Mouse (Mus musculus): ENCODE data around the gene Sirt6. TPM values are rescaled to one million over a fixed set of nuclear protein-coding genes. Genes with fewer than 3 reads are reported as not detected.

Gene Sirt6
- polyA plus RNA-seq, 1 experiment from 2014 or later, result 43.4 TPM

GRCm38 (mm10) chr10:81593935-81594334 lies 33.7 kb downstream of the Sirt6 start:
- H3K4me1 ChIP-seq (ENCODE audit: control insufficient read depth, insufficient read depth, low read length), result peaks cover 29% of the 10 kb centered on the region
- no peak overlapping the region for H3K9ac ChIP-seq (replicated peaks; ENCODE audit: low read depth, low read length)
- no peaks in the 10 kb centered on the region for H3K27me3 ChIP-seq (ENCODE audit: control insufficient read depth, insufficient read depth, low read length)
- no peak for ATAC-seq (ENCODE audit: insufficient number of reproducible peaks, insufficient read depth, low FRiP score, low read depth)
- no peak overlapping the region for H3K4me2 ChIP-seq (replicated peaks; ENCODE audit: low read depth, low read length)
- H3K9me3 ChIP-seq (ENCODE audit: control insufficient read depth, low read depth, low read length), result no peaks in the 10 kb centered on the region
- 66% methylated on average over 18 of the region's 18 CpGs for WGBS
- no peak overlapping the region for H3K27ac ChIP-seq (ENCODE audit: low read length)
- H3K4me3 ChIP-seq (ENCODE audit: low read depth, low read length), result no peak overlapping the region
- no peaks in the 10 kb centered on the region for H3K36me3 ChIP-seq (ENCODE audit: control insufficient read depth, insufficient read depth, low read length)

GRCm38 (mm10) chr10:81593223-81593622 lies 34.4 kb downstream of the Sirt6 start:
- H3K27ac ChIP-seq (ENCODE audit: low read length), result no peak overlapping the region
- H3K27me3 ChIP-seq (ENCODE audit: control insufficient read depth, insufficient read depth, low read length), result no peaks in the 10 kb centered on the region
- 75% methylated on average over 4 of the region's 4 CpGs for WGBS
- no peak for ATAC-seq (ENCODE audit: insufficient number of reproducible peaks, insufficient read depth, low FRiP score, low read depth)
- H3K9ac ChIP-seq (replicated peaks; ENCODE audit: low read depth, low read length), result no peak overlapping the region
- H3K36me3 ChIP-seq (ENCODE audit: control insufficient read depth, insufficient read depth, low read length), result peaks cover 6% of the 10 kb centered on the region; the same call in 1 of the 2 replicates
- peaks cover 29% of the 10 kb centered on the region for H3K4me1 ChIP-seq (ENCODE audit: control insufficient read depth, insufficient read depth, low read length)
- no peak overlapping the region for H3K4me2 ChIP-seq (replicated peaks; ENCODE audit: low read depth, low read length)
- H3K9me3 ChIP-seq (ENCODE audit: control insufficient read depth, low read depth, low read length), result no peaks in the 10 kb centered on the region
- no peak overlapping the region for H3K4me3 ChIP-seq (ENCODE audit: low read depth, low read length)

DNA sequence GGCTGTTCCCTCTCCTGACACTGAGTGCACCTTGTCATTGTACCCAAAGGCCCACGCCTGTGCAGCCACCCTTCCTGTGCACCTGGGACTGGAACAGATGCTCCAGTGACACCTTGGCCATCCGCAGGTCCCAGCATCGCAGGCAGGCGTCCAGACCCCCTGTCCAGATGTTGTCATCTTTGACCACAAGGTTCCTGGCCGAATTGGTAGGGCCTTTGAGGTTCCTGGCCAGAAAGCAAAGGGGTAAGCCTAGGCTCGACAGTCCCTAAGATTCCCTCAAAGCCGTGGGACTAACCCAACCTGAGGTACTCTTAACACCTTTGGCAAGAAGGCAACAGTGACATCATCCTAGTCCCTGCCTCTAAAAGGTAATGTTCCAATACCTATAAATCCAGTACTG lies 35.0 kb downstream of the Sirt6 start:
- no peaks in the 10 kb centered on the region for H3K27me3 ChIP-seq (ENCODE audit: control insufficient read depth, insufficient read depth, low read length)
- H3K4me2 ChIP-seq (replicated peaks; ENCODE audit: low read depth, low read length), result no peak overlapping the region
- no peak for ATAC-seq (ENCODE audit: insufficient number of reproducible peaks, insufficient read depth, low FRiP score, low read depth)
- H3K4me3 ChIP-seq (ENCODE audit: low read depth, low read length), result no peak overlapping the region
- H3K4me1 ChIP-seq (ENCODE audit: control insufficient read depth, insufficient read depth, low read length), result peaks cover 23% of the 10 kb centered on the region
- H3K9me3 ChIP-seq (ENCODE audit: control insufficient read depth, low read depth, low read length), result no peaks in the 10 kb centered on the region
- no peak overlapping the region for H3K9ac ChIP-seq (replicated peaks; ENCODE audit: low read depth, low read length)
- peaks cover 9% of the 10 kb centered on the region; the same call in 1 of the 2 replicates for H3K36me3 ChIP-seq (ENCODE audit: control insufficient read depth, insufficient read depth, low read length)
- WGBS, result 80% methylated on average over 7 of the region's 7 CpGs
- no peak overlapping the region for H3K27ac ChIP-seq (ENCODE audit: low read length)

DNA sequence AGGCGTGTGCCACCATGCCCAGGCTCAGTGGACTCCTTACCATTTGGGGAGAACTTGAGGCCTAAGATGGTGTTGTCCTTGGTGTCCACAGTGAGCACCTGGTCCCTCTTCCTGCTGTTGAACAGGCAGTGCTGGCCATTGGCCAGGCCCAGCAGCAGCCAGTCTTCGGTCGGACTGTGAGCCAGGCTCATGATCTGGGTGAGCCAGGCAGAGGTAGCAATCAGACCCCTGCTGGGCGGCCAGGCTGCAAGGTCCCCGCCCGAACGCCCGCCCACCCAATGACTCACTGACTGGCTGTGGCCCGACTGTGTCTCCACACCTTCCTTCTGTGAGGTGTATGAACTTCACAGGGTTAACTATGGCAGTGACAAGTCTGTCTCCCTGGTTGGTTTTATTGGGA lies 35.8 kb downstream of the Sirt6 start:
- ATAC-seq (ENCODE audit: insufficient number of reproducible peaks, insufficient read depth, low FRiP score, low read depth), result no peak
- Histone ChIP-seq H3K4me1 (ENCODE audit: control insufficient read depth, insufficient read depth, low read length) (peaks cover 15% of the 10 kb centered on the region), H3K9me3 (ENCODE audit: control insufficient read depth, low read depth, low read length) (no peaks in the 10 kb centered on the region), H3K9ac (replicated peaks; ENCODE audit: low read depth, low read length) (no peak overlapping the region), H3K36me3 (ENCODE audit: control insufficient read depth, insufficient read depth, low read length) (peaks cover 9% of the 10 kb centered on the region; the same call in 1 of the 2 replicates), H3K27me3 (ENCODE audit: control insufficient read depth, insufficient read depth, low read length) (no peaks in the 10 kb centered on the region), H3K4me2 (replicated peaks; ENCODE audit: low read depth, low read length) (no peak overlapping the region), H3K4me3 (ENCODE audit: low read depth, low read length) (no peak overlapping the region), H3K27ac (ENCODE audit: low read length) (no peak overlapping the region)
- 60% methylated on average over 9 of the region's 9 CpGs for WGBS

DNA sequence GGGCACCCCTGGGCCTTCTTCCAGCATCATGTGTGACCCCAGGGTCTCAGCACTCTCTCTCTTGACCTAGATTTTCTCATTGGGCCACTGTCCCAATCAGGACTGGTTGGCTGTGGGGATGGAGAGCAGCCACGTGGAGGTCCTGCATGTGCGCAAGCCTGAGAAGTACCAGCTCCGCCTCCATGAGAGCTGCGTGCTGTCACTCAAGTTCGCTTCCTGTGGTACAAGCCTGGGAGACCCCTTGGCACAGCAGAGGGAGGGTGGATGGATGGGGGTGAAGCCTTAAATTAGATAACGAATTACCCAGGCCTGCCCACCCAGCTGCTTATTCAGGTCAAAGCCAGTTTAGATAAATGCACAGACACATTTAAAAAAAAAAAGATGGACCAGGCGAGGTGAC lies 38.9 kb downstream of the Sirt6 start:
- 67% methylated on average over 7 of the region's 7 CpGs for WGBS
- H3K36me3 ChIP-seq (ENCODE audit: control insufficient read depth, insufficient read depth, low read length), result peaks cover 16% of the 10 kb centered on the region; the same call in 1 of the 2 replicates
- no peak overlapping the region for H3K9ac ChIP-seq (replicated peaks; ENCODE audit: low read depth, low read length)
- no peak overlapping the region for H3K27ac ChIP-seq (ENCODE audit: low read length)
- no peaks in the 10 kb centered on the region for H3K4me1 ChIP-seq (ENCODE audit: control insufficient read depth, insufficient read depth, low read length)
- H3K27me3 ChIP-seq (ENCODE audit: control insufficient read depth, insufficient read depth, low read length), result no peaks in the 10 kb centered on the region
- no peaks in the 10 kb centered on the region for H3K9me3 ChIP-seq (ENCODE audit: control insufficient read depth, low read depth, low read length)
- no peak overlapping the region for H3K4me3 ChIP-seq (ENCODE audit: low read depth, low read length)
- ATAC-seq (ENCODE audit: insufficient number of reproducible peaks, insufficient read depth, low FRiP score, low read depth), result no peak
- no peak overlapping the region for H3K4me2 ChIP-seq (replicated peaks; ENCODE audit: low read depth, low read length)

- Histone ChIP-seq H3K4me3 (ENCODE audit: low read depth, low read length) (no peak overlapping the region), H3K27me3 (ENCODE audit: control insufficient read depth, insufficient read depth, low read length) (no peaks in the 10 kb centered on the region), H3K9ac (replicated peaks; ENCODE audit: low read depth, low read length) (no peak overlapping the region), H3K4me1 (ENCODE audit: control insufficient read depth, insufficient read depth, low read length) (no peaks in the 10 kb centered on the region; the same call in 1 of the 2 replicates), H3K27ac (ENCODE audit: low read length) (no peak overlapping the region), H3K4me2 (replicated peaks; ENCODE audit: low read depth, low read length) (no peak overlapping the region), H3K9me3 (ENCODE audit: control insufficient read depth, low read depth, low read length) (no peaks in the 10 kb centered on the region), H3K36me3 (ENCODE audit: control insufficient read depth, insufficient read depth, low read length) (peaks cover 14% of the 10 kb centered on the region; the same call in 1 of the 2 replicates)
- no peak for ATAC-seq (ENCODE audit: insufficient number of reproducible peaks, insufficient read depth, low FRiP score, low read depth)
- WGBS, result 58% methylated on average over 6 of the region's 6 CpGs
Observed at GRCm38 (mm10) chr10:81583347-81583746, 44.2 kb downstream of the Sirt6 start.

DNA sequence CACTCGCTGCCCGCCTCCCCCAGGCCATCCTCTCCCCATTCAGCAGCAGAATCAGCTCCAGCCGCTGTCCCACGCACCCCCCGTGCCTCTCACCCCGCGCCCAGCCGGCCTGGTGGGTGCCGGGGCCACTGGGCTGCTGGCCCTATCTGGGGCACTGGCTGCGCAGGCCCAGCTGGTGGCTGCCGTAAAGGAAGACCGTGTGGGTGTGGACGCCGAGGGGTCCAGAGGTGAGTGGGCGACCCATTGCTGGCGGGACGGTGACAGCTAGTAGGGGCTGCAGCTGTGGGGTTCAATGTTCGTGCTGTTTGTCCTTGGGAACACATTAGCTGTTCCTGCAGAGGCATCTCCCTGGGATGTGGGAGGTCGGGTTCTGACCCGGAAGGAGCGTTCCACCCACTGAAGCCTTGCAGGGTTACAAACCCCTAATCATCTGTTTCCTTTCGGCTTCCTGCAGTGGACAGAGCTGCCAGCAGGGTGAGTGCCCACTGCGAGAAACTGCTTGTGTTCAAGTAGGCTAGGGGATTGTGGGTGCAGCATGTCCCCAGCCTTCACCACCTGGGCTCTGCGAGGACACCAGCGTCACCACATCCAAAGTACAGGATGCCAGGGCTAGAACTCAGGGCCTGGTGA lies 47.0 kb downstream of the Sirt6 start:
- H3K4me3 ChIP-seq (ENCODE audit: low read depth, low read length), result no peak overlapping the region
- no peaks in the 10 kb centered on the region for H3K27me3 ChIP-seq (ENCODE audit: control insufficient read depth, insufficient read depth, low read length)
- ATAC-seq (ENCODE audit: insufficient number of reproducible peaks, insufficient read depth, low FRiP score, low read depth), result no peak; the same call in 1 of the 2 replicates
- H3K9ac ChIP-seq (replicated peaks; ENCODE audit: low read depth, low read length), result no peak overlapping the region
- no peaks in the 10 kb centered on the region for H3K9me3 ChIP-seq (ENCODE audit: control insufficient read depth, low read depth, low read length)
- no peak overlapping the region for H3K4me2 ChIP-seq (replicated peaks; ENCODE audit: low read depth, low read length)
- H3K27ac ChIP-seq (ENCODE audit: low read length), result no peak overlapping the region
- peaks cover 6% of the 10 kb centered on the region for H3K4me1 ChIP-seq (ENCODE audit: control insufficient read depth, insufficient read depth, low read length)
- WGBS, result 48% methylated on average over 25 of the region's 25 CpGs
- H3K36me3 ChIP-seq (ENCODE audit: control insufficient read depth, insufficient read depth, low read length), result 0 out of 2 replicates have a peak, but pooled peaks cover 3% of the 10 kb centered on the region

DNA sequence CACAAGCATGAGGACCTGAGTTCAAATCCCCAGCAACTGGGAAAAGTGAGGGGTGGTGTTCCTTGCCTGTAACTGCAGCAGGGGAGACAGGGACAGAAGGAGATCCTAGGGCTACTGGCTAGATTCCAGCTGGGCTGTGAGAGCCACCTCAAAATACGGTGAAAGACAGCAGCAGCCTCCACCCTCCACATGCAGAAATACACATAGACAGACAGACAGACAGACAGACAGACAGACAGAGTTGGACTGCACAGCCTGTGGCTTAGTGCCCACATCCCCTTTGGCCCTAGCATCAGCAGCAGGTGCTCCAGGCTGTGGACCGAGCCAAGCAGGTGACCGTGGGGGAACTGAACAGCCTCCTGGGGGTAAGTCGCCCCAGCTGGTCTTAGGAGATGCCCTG lies 47.6 kb downstream of the Sirt6 start:
- Histone ChIP-seq H3K4me2 (replicated peaks; ENCODE audit: low read depth, low read length) (no peak overlapping the region), H3K4me1 (ENCODE audit: control insufficient read depth, insufficient read depth, low read length) (peaks cover 6% of the 10 kb centered on the region), H3K4me3 (ENCODE audit: low read depth, low read length) (no peak overlapping the region), H3K27me3 (ENCODE audit: control insufficient read depth, insufficient read depth, low read length) (no peaks in the 10 kb centered on the region), H3K27ac (ENCODE audit: low read length) (no peak overlapping the region), H3K9me3 (ENCODE audit: control insufficient read depth, low read depth, low read length) (no peaks in the 10 kb centered on the region), H3K9ac (replicated peaks; ENCODE audit: low read depth, low read length) (no peak overlapping the region), H3K36me3 (ENCODE audit: control insufficient read depth, insufficient read depth, low read length) (0 out of 2 replicates have a peak, but pooled peaks cover 3% of the 10 kb centered on the region)
- ATAC-seq (ENCODE audit: insufficient number of reproducible peaks, insufficient read depth, low FRiP score, low read depth), result no peak
- WGBS, result 79% methylated on average over 4 of the region's 4 CpGs

- H3K4me1 ChIP-seq (ENCODE audit: control insufficient read depth, insufficient read depth, low read length), result peaks cover 25% of the 10 kb centered on the region
- no peaks in the 10 kb centered on the region for H3K9me3 ChIP-seq (ENCODE audit: control insufficient read depth, low read depth, low read length)
- H3K9ac ChIP-seq (replicated peaks; ENCODE audit: low read depth, low read length), result peak overlapping the region; percentile 50; the same call in 1 of the 2 replicates
- H3K4me2 ChIP-seq (replicated peaks; ENCODE audit: low read depth, low read length), result peak overlapping the region; percentile 89
- H3K27ac ChIP-seq (ENCODE audit: low read length), result peak overlapping the region; percentile 27; the same call in 1 of the 2 replicates
- no peak for ATAC-seq (ENCODE audit: insufficient number of reproducible peaks, insufficient read depth, low FRiP score, low read depth)
- no peaks in the 10 kb centered on the region for H3K36me3 ChIP-seq (ENCODE audit: control insufficient read depth, insufficient read depth, low read length)
- WGBS, result 2% methylated on average over 6 of the region's 6 CpGs
- H3K27me3 ChIP-seq (ENCODE audit: control insufficient read depth, insufficient read depth, low read length), result no peaks in the 10 kb centered on the region
- H3K4me3 ChIP-seq (ENCODE audit: low read depth, low read length), result peak overlapping the region; percentile 60
Observed at GRCm38 (mm10) chr10:81575695-81576094, 51.9 kb downstream of the Sirt6 start.

Measured in stomach, embryonic 14.5 days (tissue).